Mouse (Mus musculus) CD4-positive naive resting alpha-beta T cell, adult 57 days (primary cell): ENCODE data around the gene Ttc34. TPM values are rescaled to one million over a fixed set of nuclear protein-coding genes. Genes with fewer than 3 reads are reported as not detected.

Experiments used
- total RNA-seq: library from RNA; stranded (reverse); gene quantifications from one replicate; pipeline ENCODE4 v1.2.4, GENCODE M21; 2023

The Ttc34 gene
- total RNA-seq = not detected

DNA sequence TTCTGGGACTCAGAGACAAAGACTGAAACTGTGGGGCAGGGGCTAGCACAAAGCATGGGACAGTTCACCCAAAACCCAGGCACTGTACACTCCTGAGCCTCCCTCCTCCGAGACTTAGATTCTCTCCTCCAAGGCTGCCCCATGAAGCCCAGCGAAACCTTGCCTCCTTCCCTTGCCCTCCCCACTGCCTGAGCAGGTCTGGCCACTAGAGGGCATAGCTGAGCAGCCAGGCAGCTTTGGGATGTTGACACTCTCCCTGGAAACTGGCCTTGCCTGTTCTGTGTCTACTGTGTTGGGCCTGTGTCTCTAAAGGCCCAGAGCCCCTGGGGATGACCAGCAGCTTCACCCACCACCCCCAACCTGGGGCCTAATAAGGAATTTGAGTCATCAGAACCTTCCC, at the start of gene Ttc34:
Gene Ttc34, plus strand, starts transcription at position 290 of the 400 bp plus-strand sequence.

DNA sequence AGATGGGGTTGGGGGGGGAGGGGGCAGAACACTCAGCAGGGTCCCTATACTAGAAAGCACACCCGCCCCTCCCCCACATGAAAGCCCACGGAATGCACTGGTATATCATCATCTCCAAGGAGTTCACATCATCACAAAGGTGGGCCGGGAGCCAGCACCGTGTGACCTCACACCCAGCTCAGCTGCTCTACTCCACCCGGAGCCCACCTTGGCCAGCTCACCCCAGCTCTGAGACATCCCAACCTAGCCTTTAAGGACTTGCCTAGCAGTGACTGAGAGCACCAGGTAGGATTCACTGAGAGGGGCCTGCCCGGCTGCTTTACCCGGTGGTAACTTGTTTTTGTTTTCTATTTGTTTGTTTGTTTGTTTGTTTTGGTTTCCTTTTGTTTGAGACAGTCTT, 32.2 kb downstream of the Ttc34 start, which contains the start of gene Mmel1:
Gene Mmel1, plus strand, starts transcription at position 146 of the 400 bp plus-strand sequence.

DNA sequence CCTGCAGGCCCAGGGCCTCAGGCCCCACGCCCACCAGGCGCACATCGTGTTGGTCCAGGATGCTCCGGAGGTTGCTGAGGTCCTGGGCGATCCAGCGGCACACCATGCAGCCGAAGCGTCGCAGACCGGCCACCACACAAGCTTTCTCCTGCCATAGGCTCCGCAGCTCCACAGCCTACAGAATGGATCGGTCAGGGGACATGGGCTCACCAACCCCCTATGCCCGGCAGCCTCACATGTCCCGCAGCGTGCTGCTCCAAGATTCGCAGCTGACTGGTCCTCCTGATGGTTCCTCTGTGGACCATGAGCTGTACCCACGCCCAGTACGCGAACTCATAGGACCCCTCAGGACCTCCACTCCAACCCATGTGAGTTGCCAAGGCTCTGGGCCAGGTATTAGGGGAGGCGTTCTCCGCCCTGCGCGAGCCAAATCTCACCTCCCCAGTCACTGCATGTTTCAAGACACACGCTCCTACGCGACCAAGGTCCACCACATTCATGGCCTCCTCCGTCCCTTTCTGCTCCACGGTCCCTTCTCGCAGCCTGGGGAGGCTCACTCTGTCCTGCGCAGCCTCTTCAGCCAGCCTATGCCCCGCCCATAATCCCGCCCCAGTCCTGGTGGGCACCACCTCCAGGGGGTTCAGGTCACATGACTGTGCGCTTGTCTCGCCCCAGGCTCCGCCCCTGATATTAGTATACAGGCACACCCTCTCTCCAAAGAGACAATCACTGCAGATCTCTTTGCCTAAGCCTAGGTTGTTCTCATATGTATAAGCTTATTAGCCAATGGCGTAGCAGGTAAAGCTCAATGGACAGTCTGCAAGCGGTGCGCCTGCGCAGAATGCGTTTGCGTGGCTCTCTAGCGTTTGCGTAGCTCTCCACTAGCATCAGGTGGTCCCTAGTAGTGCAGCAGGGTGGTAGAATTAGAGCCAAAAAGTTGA, 61.5 kb downstream of the Ttc34 start, which contains the start of gene Fam213b:
Gene Fam213b, minus strand, starts transcription at position 630 of the 941 bp plus-strand sequence.

Other genes with a start within 250 kb of the Ttc34 start
- 3.3 TPM for gene Prdm16, start 200.6 kb upstream of the Ttc34 start, total RNA-seq
- not detected for gene Actrt2, start 169.6 kb upstream of the Ttc34 start, total RNA-seq
- not detected for gene Mmel1, start 32.1 kb downstream of the Ttc34 start, total RNA-seq
- gene Fam213b, start 61.7 kb downstream of the Ttc34 start, total RNA-seq = 1.6 TPM
- 150 TPM for gene Tnfrsf14, start 91.1 kb downstream of the Ttc34 start, total RNA-seq
- gene Hes5, start 123.5 kb downstream of the Ttc34 start, total RNA-seq = 1.1 TPM
- gene Pank4, start 126.7 kb downstream of the Ttc34 start, total RNA-seq = 121 TPM
- gene Plch2, start 219.3 kb downstream of the Ttc34 start, total RNA-seq = not detected
- gene Pex10, start 229.6 kb downstream of the Ttc34 start, total RNA-seq = 10.9 TPM
- 56.6 TPM for gene Rer1, start 248.9 kb downstream of the Ttc34 start, total RNA-seq
- 1.5 TPM for gene Morn1, start 249.1 kb downstream of the Ttc34 start, total RNA-seq